Mouse (Mus musculus) hindbrain, embryonic 12.5 days (tissue): ENCODE data around the gene Exoc3l4. TPM values are rescaled to one million over a fixed set of nuclear protein-coding genes. Genes with fewer than 3 reads are reported as not detected.

Source experiments
- ATAC-seq: fragments of 200-750 bp; cut with Nextera tagmentation; 2 replicates; pipeline ENCODE4 v1.8.0; 2017; ENCODE audit warnings: moderate TSS enrichment; ENCODE audit not compliant: low FRiP score
- H3K27ac ChIP-seq: fragments of 300-500 bp; sonication (generic); 2 replicates; pipeline ENCODE4 v1.5.1; 2016; ENCODE audit warnings: mild to moderate bottlenecking
- H3K27me3 ChIP-seq: fragments of 300-500 bp; sonication (generic); 2 replicates; pipeline ENCODE4 v1.6.1; 2016; ENCODE audit warnings: mild to moderate bottlenecking
- H3K36me3 ChIP-seq: fragments of 300-500 bp; sonication (generic); 2 replicates; pipeline ENCODE4 v1.6.1; 2016; ENCODE audit warnings: mild to moderate bottlenecking
- H3K4me1 ChIP-seq: fragments of 300-500 bp; sonication (generic); 2 replicates; pipeline ENCODE4 v1.6.1; 2016
- H3K4me2 ChIP-seq: fragments of 300-500 bp; sonication (generic); replicated peaks from 2 replicates; pipeline ENCODE4 v1.6.1; 2016; ENCODE audit warnings: mild to moderate bottlenecking
- H3K4me3 ChIP-seq: fragments of 300-500 bp; sonication (generic); 2 replicates; pipeline ENCODE4 v1.5.1; 2016; ENCODE audit warnings: mild to moderate bottlenecking
- H3K9ac ChIP-seq: fragments of 300-500 bp; sonication (generic); 2 replicates; pipeline ENCODE4 v1.6.1; 2016; ENCODE audit warnings: mild to moderate bottlenecking, moderate library complexity
- H3K9me3 ChIP-seq: fragments of 300-500 bp; sonication (generic); replicated peaks from 2 replicates; pipeline ENCODE4 v1.6.1; 2016; ENCODE audit warnings: mild to moderate bottlenecking
- WGBS: fragments of 180-500 bp; shearing (Covaris S2); methylation state at CpG from one replicate; pipeline ENCODE4 v1.1.7; 2016; 5-methylcytosine and 5-hydroxymethylcytosine counted together
- polyA plus RNA-seq: library from polyadenylated mRNA; unstranded; fragments of >200 nt; fragmentation: Nextera tagmentation; extraction: Ambion mirVana; gene quantifications from 2 replicates; pipeline ENCODE4 v1.2.1, GENCODE M21; 2016

Gene Exoc3l4
- polyA plus RNA-seq, 1 experiment from 2014 or later: 5.1 TPM

- WGBS: 90% methylated on average over 9 of the region's 9 CpGs
- Histone ChIP-seq H3K27ac (no peak overlapping the region), H3K4me2 (no peak overlapping the region), H3K4me1 (peaks cover 20% of the 10 kb centered on the region), H3K36me3 (no peaks in the 10 kb centered on the region), H3K9ac (no peak overlapping the region), H3K27me3 (peaks cover 83% of the 10 kb centered on the region), H3K9me3 (no peaks in the 10 kb centered on the region), H3K4me3 (no peak overlapping the region)
- ATAC-seq: no peak
These were observed 24.0 kb downstream of the Exoc3l4 start for GRCm38 (mm10) chr12:111440701-111441373.

- WGBS: 62% methylated on average over 3 of the region's 3 CpGs
These were observed 24.7 kb downstream of the Exoc3l4 start for GRCm38 (mm10) chr12:111441523-111441922.

GRCm38 (mm10) chr12:111442309-111443010 is 25.6 kb downstream of the Exoc3l4 start, which contains the start of gene Tnfaip2:
Gene Tnfaip2, plus strand, starts transcription at chr12:111442469.
- Histone ChIP-seq H3K9me3 (no peaks in the 10 kb centered on the region), H3K27ac (no peak within 1 kb of the TSS), H3K9ac (peak within 1 kb of the TSS; percentile 32), H3K4me2 (peak within 1 kb of the TSS; percentile 62), H3K36me3 (no peaks in the 10 kb centered on the region), H3K4me1 (peaks cover 28% of the 10 kb centered on the region), H3K4me3 (peak within 1 kb of the TSS; percentile 37), H3K27me3 (peaks cover 88% of the 10 kb centered on the region)
- under 1% methylated on average over 48 of the region's 48 CpGs for WGBS
- peak; percentile 74 for ATAC-seq

More at GRCm38 (mm10) chr12:111441523-111441922, 24.7 kb downstream of the Exoc3l4 start:
- Histone ChIP-seq H3K27ac (no peak overlapping the region), H3K4me3 (no peak overlapping the region), H3K4me2 (no peak overlapping the region), H3K27me3 (peaks cover 85% of the 10 kb centered on the region), H3K9me3 (no peaks in the 10 kb centered on the region), H3K36me3 (no peaks in the 10 kb centered on the region), H3K4me1 (peaks cover 23% of the 10 kb centered on the region), H3K9ac (no peak overlapping the region)
- ATAC-seq: no peak

- peaks cover 33% of the 10 kb centered on the region for H3K4me1 ChIP-seq
- H3K9me3 ChIP-seq: no peaks in the 10 kb centered on the region
- peak overlapping the region; percentile 62 for H3K4me2 ChIP-seq
- H3K9ac ChIP-seq: peak overlapping the region; percentile 32; the same call in 1 of the 2 replicates
- peaks cover 93% of the 10 kb centered on the region for H3K27me3 ChIP-seq
- H3K36me3 ChIP-seq: no peaks in the 10 kb centered on the region
- 13% methylated on average over 15 of the region's 15 CpGs for WGBS
- no peak for ATAC-seq
- H3K4me3 ChIP-seq: peak overlapping the region; percentile 37
- H3K27ac ChIP-seq: no peak overlapping the region
These were observed 26.4 kb downstream of the Exoc3l4 start for GRCm38 (mm10) chr12:111443011-111443870.

GRCm38 (mm10) chr12:111443921-111444831 is 27.4 kb downstream of the Exoc3l4 start:
- Histone ChIP-seq H3K9ac (no peak overlapping the region), H3K9me3 (no peaks in the 10 kb centered on the region), H3K4me1 (peaks cover 38% of the 10 kb centered on the region), H3K4me3 (no peak overlapping the region), H3K4me2 (no peak overlapping the region), H3K27ac (no peak overlapping the region), H3K27me3 (peaks cover 96% of the 10 kb centered on the region), H3K36me3 (no peaks in the 10 kb centered on the region)
- no peak for ATAC-seq
- WGBS: 25% methylated on average over 10 of the region's 10 CpGs

- no peak overlapping the region for H3K27ac ChIP-seq
- H3K4me3 ChIP-seq: peak overlapping the region; percentile 26
- no peaks in the 10 kb centered on the region for H3K36me3 ChIP-seq
- H3K9ac ChIP-seq: no peak overlapping the region
- WGBS: 2% methylated on average over 50 of the region's 52 CpGs
- peaks cover 44% of the 10 kb centered on the region for H3K4me1 ChIP-seq
- H3K27me3 ChIP-seq: peaks cover 99% of the 10 kb centered on the region
- H3K9me3 ChIP-seq: no peaks in the 10 kb centered on the region
- no peak for ATAC-seq
- H3K4me2 ChIP-seq: peak overlapping the region; percentile 45
These were observed 28.5 kb downstream of the Exoc3l4 start for GRCm38 (mm10) chr12:111445161-111445889.

GRCm38 (mm10) chr12:111445890-111446613 is 29.2 kb downstream of the Exoc3l4 start:
- WGBS: 7% methylated on average over 27 of the region's 27 CpGs
- H3K4me3 ChIP-seq: peak overlapping the region; percentile 26
- no peak overlapping the region for H3K27ac ChIP-seq
- peak overlapping the region; percentile 45 for H3K4me2 ChIP-seq
- H3K4me1 ChIP-seq: peaks cover 44% of the 10 kb centered on the region
- ATAC-seq: no peak
- H3K9me3 ChIP-seq: no peaks in the 10 kb centered on the region
- H3K9ac ChIP-seq: no peak overlapping the region
- no peaks in the 10 kb centered on the region for H3K36me3 ChIP-seq
- H3K27me3 ChIP-seq: peaks cover 100% of the 10 kb centered on the region

- 17% methylated on average over 5 of the region's 5 CpGs for WGBS
- Histone ChIP-seq H3K36me3 (no peaks in the 10 kb centered on the region), H3K9me3 (no peaks in the 10 kb centered on the region), H3K9ac (no peak overlapping the region), H3K27me3 (peaks cover 100% of the 10 kb centered on the region), H3K4me1 (peaks cover 44% of the 10 kb centered on the region), H3K4me3 (no peak overlapping the region), H3K4me2 (no peak overlapping the region), H3K27ac (no peak overlapping the region)
- no peak for ATAC-seq
These were observed 29.9 kb downstream of the Exoc3l4 start for GRCm38 (mm10) chr12:111446745-111447144.

GRCm38 (mm10) chr12:111447350-111447749 is 30.5 kb downstream of the Exoc3l4 start:
- no peak for ATAC-seq
- Histone ChIP-seq H3K4me1 (peaks cover 38% of the 10 kb centered on the region), H3K9ac (no peak overlapping the region), H3K36me3 (no peaks in the 10 kb centered on the region), H3K27me3 (peaks cover 99% of the 10 kb centered on the region), H3K4me3 (no peak overlapping the region), H3K27ac (no peak overlapping the region), H3K9me3 (no peaks in the 10 kb centered on the region), H3K4me2 (no peak overlapping the region)
- 15% methylated on average over 9 of the region's 9 CpGs for WGBS

GRCm38 (mm10) chr12:111447898-111448760 is 31.3 kb downstream of the Exoc3l4 start:
- H3K4me3 ChIP-seq: no peak overlapping the region
- no peak overlapping the region for H3K9ac ChIP-seq
- no peak for ATAC-seq
- H3K36me3 ChIP-seq: no peaks in the 10 kb centered on the region
- H3K27ac ChIP-seq: no peak overlapping the region
- no peak overlapping the region for H3K4me2 ChIP-seq
- peaks cover 30% of the 10 kb centered on the region for H3K4me1 ChIP-seq
- peaks cover 92% of the 10 kb centered on the region for H3K27me3 ChIP-seq
- 19% methylated on average over 22 of the region's 22 CpGs for WGBS
- no peaks in the 10 kb centered on the region for H3K9me3 ChIP-seq
